Mouse (Mus musculus): ENCODE measurements at regions not wholly inside any gene's neighbourhood (a gene's known extent, or its start where the extent isn't known, plus 50 kb on each side); places are given as distances from the start of the nearest gene placed in this dataset.

DNA sequence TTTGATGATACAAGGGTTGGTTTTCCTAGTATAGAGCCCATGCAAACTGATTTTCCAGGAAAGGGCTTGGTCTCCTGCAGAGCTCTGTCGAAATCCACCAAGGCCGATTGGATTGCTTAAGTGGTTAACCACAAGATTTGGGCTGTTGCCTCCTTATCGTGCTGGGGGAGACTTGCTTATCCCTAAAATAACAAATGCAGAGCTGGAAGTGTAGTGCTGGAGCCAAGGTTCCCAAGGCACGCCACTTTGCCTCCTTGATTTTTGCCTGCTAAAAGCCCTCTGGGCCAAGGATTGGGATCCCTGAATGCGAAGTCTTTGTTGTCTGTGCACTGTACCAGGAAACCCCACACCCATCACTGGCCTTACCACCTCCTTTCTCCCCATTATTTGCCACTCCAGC lies 52.8 kb upstream of the Tmem178 start:
- no peak for DNase-seq

DNA sequence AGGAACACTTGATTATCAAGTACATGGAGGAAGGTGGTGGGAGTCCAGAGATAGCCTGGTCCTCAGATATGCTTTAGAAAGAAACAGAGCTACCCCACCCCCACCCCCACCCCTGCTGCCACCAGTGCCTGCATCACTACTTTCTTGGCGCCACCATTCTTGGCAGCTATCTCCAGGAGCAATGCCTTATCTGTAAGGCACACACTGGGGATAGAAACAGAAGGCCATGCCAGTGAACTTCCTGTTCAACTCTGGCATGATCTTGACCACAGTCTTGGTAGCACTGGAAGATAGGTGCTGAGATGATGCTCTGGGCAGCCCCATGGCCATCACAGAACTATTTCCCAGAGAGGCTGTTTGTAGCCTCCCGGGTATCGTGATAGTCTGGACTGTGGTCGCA lies 55.3 kb upstream of the Tmem178 start:
- no peak for DNase-seq

DNA sequence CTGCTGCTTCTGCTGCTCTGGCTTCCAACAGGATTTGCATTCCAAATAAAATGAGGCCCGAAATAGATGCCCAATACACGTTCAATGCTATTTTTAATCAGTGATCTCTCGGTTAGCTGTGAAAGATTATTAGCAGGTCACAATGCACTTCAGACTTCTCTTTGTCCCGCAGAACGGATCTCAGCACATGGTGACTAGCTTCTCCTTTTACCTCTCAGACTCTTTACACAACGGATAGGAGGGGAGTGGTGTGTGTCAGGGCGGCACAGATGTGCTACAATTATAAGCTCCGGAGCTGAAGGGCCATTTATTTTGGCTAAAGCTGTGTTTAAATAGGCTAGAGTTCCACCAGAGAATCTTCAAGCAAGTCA lies 56.7 kb upstream of the Tmem178 start:
- DNase-seq = no peak

DNA sequence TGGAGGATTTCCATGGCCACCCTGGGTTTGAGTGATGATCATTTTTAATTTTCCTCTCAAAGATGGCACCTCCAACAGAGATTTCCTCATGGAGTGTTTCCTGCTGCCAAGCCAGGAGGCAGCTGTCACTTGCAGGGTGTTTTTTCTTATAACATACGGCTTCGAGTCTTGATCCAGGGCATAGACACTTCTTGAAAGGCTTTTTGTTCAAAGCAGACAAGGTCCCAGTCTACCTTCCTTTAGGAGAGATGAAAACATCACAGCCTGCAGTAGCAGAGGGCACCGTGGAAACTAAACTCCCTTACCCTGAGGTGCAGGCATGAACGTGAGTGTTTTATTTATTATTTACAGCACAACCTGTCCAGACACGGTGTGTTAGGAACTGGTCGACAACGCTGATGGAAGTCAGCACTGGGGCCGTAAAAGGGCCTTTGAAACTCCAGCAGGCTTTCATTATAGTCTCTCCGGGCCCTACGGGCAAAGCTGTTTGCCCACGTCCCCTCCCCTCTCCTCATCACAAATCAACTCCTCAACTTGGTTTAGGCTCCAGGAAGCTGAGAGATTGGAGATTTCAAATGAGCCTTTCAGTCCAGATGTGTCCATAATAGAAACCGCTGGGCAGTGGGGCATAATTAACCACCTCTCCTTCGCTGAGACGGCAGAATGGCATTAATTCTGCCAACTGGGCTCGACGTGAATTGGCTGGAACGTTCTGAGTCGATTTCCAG lies 57.2 kb upstream of the Tmem178 start:
- DNase-seq = no peak

DNA sequence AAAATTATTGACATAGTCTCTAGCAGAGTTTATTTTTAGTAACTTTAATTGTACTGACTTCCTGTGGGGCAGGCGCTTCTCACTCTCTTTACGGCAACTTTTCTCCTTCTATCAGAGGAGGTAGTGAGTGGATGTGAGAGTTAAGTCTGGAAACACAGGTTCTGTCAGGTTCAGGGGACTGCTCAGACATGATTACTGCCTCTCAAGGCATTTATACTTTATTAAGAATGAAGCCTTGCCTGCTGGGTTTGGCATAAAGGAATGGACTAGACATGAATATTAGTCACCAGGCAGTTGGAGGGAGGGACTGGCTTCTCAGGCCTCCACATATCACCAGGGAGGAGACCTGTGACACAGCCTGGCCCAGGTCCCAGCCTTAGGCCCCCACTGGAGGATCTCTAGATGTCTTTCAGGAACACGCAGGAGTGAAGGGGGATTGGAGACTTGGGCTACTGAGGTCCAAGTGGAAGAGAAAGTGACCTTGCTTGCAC lies 58.2 kb upstream of the Tmem178 start:
- no peak for DNase-seq

DNA sequence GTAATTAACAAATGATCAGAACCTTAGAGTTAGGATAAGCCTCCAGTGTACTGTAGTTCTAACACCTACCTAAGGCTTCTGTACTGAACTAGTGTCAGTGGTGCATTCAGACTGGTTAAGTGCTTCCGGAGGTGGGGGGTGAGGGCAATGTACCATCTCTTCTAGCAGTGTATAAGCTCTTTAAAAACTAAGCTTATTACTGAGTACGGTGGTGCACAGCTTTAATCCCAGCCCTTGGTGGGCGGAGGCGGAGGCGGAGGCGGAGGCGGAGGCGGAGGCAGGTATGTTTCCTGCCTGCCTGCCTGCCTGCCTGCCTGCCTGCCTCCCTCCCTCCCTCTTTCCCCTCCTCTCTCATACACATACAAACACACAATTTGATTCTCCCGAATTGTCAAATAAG lies 58.7 kb upstream of the Tmem178 start:
- no peak for DNase-seq

DNA sequence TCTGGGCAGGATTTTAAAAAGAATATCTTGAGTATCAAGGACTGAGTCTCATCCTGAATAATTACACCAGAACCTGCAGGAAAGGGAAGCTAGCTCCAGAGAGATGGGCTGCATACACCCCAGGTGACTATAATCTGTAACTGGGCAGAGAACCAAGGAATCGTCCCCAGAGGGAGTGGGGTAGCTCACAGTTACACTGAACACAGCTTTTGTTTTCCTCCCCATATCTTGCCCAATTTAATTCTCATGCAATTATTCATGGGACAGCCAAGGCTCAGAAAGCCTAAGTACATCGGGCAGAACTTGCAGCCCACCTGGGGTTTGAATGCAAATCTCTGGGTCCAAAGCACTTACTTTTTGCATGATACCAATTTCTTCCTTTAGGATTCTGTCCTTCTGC lies 59.5 kb upstream of the Tmem178 start:
- no peak for DNase-seq

DNA sequence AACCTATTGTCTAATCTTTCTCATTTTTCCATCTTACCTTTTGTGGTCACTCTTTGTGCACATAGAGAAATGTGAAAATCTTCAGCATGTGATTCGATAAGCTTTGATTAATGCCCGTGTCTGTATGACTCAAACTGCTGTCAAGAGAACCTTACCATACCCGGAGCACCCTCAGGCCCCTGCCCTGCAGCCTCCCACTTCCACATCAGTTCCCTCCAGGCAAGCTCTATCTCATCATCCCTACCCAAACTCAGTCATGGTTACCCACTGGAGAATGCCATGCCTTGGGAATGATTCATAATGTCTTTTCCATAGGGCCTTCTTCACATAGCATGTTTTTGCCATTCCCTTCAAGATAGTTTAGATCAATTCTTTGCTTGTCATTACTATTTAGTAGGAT lies 62.0 kb upstream of the Tmem178 start:
- DNase-seq = no peak

DNA sequence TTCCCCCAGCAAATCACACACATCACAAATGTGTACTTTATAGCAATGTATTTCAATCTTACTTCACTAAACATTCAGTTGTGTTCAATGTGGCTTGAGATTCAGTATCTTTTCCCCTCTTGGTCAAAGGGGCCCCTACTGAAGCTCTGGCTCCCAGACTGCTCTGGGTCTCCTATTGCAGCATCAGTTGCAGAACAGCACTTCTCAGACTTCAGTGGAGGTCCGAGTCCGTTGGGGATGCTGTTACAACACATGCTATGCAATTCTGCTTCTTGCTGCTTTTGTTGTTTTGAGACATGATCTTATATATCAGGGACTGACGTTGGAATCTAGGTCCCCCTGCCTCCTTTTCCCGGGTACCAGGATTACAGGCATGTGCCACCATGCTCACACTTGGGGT lies 64.1 kb upstream of the Tmem178 start:
- no peak for DNase-seq

DNA sequence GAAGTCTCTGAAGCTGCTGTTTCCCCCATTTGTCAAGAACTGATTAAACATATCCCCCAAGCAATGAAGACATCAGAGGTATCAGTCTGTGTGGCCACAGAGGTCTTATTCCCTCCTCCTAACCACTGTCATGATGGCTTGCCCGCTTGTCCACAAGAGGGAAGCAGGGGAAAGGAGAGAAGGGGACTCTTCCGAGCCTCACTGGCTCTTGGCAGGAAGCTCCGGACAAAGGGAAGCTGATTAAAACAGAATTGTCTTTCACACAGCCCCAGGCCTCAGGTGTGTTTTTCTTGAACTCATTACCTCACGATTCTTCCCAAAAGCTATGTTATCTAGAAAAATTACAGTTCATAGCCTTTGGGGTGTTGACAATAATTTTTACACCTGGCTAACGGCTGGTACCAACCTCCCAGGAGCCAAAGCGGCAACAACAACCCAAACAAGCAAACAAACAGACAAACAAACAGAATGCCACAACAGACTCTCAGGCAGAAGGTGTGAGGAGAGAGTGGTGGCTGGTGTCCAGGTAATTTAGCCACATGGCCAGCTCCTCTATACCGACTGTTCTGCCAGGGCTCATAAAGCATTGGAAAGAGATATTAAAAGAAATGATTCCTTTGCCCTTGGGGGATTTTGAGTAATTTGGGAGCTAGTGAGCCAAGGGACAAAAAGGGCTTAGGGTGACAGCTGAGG lies 68.9 kb upstream of the Tmem178 start:
- DNase-seq = no peak

DNA sequence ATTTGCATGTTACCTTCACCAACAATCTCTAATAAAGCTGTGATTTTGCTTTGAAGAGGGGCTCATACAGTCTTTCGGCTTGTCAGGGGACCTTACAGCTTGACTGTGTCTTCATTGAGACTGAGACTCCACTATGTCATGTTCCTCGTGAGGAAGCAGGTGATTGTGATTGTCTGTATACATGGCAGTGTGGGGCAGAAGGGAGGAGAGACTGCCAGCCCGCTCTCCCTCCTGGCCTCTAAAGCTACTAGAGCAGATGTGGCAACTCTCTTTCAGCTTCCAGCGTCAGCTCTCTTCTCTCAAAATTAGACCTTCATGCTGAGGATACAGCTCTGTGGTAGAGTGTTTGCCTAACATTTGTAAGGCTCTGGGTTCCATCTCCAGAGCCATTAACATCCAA lies 73.5 kb upstream of the Tmem178 start:
- DNase-seq = no peak

DNA sequence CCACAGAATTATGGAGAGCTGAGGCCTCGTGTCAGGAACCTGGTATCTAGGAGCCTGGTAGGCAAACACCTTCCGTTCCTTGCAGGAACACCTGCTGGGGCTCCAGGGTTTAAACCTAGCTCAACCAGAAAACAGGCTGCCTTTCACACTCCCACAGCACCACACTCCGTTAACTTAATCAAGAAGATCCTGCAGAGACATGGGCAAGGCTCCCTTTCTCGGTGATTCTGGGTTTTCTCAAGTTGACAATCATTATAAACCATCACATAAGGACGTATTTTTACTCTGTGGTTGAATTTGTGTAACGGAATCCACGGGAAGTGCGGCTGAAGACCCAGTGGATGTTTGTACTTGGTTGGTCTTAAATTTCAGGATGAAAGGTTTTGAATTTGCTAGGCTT lies 82.1 kb upstream of the Tmem178 start:
- DNase-seq = no peak

DNA sequence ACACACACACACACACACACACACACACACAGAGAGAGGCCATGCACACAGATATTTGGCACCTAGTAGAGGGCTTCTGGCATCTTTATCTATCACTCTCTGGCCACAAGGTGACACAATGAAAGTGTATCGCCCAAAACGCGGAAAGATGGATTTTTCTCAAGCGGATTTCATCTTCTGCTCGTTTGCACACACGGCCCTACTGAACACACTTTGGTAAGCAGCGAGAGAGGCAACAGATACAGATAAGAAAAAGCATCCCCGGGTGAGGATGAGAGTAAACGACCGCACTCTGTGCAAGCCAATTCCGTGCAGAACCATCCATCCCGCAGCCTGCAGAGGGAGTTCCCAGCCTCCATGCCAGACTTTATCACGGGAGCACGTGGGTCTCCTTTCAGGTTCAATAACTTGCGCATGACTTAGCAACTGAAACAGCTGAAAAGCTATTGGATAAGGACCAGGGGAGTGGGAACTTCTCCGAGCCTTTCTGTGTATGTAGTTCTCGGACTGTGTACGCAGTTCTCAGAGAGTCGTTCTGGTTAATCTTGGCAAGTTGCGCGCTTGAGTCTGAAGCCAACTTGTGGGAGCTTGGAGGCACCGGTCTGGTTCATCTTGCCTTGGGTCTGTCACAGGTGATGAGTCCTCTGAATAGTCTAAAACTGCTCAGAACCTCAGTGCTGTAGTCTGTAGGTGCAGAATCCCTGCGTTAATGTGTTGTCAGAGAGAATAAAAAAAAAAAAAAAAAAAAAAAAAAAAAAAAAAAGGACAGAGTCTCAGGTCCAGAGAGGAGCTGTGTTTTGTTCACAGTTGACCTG lies 97.2 kb upstream of the Tmem178 start:
- no peak for DNase-seq

DNA sequence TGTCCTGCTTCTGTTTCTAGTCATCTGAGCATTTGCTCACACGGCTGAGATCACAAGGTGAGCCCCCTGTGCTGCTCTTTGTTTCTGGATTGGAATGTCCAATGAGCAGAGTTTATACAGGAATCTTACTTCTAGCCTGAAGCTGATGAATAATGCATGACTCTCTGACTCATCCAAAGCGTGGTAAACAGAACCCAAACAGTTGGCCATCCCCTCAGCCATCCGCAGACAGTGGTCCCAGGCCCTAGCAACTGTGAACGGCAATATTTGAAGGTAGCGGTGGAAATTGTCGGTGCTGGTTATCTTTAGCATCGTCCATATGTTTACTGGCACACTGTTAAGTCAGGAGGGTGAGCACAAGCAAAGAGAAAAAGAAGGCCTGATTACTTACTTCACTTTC lies 99.1 kb upstream of the Tmem178 start:
- DNase-seq = no peak

DNA sequence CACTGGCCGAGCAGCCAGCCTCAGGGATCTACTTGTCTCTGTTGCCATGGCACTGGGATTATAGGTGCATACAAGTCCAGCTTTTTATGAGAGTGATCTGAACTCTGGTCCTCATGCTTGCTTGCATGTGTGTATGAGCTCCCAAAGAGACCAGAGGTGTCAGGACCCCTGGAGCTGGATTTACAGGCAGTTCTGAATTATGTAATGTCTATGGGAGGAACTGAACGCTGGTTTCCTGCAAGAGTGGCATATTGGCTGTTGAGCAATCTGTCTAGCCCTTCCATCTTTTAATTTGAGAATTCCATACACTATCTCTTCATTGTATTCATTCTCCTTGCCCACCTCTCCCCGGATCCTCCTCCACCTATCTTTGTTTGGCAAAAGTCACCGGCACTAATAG lies 102.5 kb upstream of the Tmem178 start:
- no peak for DNase-seq

DNA sequence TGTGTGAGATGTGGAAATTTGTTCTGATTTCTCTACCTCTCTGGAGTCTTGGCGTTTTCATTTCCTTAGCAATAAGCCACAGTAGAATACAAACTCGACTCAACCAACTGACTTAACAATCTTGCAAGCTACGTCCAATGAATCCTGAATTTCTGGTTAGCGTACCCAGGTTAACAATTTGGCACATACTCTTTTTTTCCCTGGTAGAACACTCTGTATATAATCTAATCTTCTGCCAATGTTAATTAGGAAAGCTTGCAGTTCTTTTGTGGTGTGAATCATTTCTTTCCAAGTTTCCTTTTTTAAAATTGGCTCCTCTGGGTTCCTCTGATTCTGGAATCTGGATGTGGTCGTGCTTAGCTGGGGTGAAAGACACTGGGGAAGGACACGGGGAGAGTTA lies 103.5 kb upstream of the Tmem178 start:
- DNase-seq = no peak

DNA sequence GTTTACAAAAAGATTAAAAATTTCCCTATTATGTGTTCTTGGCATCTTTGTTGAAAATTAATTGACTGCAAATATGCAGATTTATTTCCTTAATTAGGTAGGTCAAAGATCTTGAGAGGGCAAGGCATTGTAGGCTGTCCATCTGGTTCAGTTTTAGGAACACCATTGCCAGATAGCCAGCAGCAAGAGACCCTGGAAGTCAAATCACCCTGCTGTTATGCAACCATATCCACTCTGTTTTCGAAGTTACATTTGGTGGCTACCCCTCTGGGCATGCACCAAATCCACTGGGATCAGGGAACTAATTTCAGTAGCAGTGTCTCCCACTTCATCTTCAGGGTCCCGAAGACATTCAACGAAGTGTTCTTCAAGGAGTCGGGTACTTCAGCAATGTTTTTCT lies 104.0 kb upstream of the Tmem178 start:
- DNase-seq = no peak

DNA sequence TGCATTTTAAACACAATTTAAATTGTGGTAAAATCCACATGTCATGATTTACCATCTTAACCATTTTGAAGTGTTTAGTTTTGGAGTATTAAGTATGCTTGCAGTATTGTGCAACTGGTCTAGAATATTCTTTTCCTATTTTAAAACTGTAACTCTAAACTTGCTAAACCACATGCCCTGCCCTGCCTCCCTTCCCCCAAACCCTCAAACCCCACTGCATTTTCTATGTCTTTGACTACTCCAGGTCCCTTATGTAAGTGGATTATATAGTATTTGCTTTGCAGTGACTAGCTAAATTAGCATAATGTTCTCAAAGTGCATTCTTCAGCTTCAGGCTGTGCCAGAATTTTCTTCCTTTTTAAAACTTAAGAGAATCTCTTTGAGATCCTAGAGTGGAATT lies 106.4 kb upstream of the Map4k3 start:
- no peak for DNase-seq

DNA sequence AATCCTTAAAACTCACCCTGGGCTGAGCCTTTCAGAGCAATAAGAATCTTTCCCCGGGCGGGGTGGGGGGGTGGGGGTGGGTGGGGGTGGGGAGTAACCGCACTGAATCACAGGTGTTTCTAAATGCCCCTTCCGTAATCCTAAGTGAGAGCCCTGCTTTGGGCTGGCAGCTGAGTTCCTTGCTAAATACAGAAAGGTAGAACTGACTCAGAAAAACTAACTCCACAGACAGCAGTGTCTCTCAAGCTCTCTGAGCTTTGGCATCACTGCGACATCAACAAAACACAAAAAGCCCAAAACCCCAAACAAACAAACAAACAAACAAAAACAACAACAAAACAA lies 105.9 kb upstream of the Map4k3 start:
- DNase-seq = no peak

DNA sequence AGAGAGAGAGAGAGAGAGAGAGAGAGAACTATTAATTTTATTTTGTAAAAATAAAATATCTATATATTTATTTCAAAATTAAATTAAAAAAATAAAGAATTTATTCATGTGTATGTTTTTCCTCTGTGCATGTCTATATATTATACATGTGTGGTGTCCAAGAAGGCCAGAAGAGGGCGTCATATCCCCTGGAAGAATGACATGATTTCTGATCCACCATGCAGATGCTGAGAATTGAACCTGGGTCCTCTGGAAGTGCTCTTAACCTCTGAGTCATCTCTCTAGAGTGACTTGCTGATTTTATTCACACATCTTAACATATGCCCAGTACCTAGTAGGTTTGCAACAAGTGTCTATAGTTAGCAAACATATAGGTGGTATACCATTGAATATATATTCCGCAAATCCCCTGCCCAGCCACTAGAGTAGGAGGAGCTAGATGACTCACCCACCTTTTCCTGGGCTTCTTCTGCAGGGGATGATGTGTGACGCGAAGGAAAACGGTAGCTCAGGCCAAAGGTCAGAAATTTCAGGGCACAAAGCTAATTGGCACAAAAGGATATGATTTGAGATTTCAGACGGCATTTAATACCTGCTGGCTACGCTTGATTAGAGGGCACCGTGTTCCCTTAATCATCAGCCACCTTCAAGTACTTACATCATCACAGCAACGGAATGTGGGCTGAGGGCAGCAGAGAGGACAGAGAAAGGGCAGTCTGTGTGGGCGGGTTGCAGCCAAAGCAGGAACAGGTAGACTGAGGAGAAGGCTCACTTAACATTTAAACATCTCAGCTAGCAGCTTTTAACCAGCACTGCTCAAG lies 105.3 kb upstream of the Map4k3 start:
- DNase-seq = no peak

DNA sequence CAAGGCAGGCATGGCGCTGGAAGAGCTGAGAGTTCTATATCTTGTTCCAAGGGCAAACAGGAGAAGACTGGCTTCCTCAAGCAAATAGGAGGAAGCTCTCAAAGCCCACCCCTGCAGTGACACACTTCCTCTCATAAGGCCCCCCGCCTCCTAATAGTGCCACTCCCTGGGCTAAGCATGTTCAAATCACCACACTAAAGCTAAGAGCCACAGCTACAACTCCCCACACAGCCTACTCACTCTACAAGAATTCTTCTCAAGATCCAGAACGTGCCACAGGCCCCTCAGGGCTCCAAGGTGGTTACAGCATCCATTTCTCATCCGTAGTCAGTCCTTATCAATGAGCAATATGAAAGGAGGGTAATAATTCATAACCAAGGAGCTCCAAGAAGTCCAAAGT lies 103.4 kb upstream of the Map4k3 start:
- no peak for DNase-seq

DNA sequence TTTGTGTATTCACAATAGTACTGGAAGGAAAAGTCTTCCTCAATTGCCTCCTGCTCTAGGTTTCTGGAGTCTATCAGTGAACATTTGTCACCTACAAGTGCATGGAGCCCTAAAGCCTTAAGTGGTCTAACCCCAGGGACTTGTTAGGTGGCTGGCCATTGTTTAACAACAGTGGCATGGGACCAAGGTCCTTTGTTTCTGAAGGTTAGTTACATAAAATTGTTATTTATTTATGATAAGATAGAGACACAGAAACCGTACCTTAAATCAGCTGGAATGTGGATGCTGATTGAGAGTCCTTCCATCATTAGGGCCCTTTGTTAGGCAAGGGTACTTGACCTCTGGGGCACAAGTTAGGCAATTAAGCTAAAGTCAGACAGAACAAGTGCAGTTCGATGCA lies 99.6 kb upstream of the Map4k3 start:
- DNase-seq = no peak

DNA sequence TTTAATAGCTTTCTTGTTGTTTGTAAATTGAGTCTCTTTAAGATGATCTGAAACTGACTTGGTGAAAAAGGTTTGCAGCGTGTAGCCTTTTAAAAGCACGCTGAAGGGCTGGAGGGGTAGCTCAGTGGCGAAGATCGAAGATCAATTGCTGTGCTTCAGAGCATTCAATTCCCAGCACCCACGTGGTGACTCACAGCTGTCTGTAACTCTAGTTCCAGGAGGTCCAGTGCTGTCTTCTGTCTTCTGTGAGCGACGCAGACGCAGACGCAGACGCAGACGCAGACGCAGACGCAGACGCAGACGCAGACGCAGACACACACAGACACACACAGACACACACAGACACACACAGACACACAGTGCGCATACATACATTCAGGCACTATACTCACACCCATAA lies 99.1 kb upstream of the Map4k3 start:
- DNase-seq = no peak
